Mouse (Mus musculus) mouse embryonic stem cell (cell line): ENCODE measurements at regions not wholly inside any gene's neighbourhood (a gene's known extent, or its start where the extent isn't known, plus 50 kb on each side); places are given as distances from the start of the nearest gene placed in this dataset.

Source experiments
- in situ Hi-C, 2 experiments: fragments of 300-500 bp; cut with MboI; formaldehyde crosslinking; loops; 1 replicate in 1 of 2; 3 replicates in 1 of 2; pipeline ENCODE4 v1.14.3; 2019 to 2020; ENCODE audit warnings: low sequenced_read_pairs in 2 of 2, low pct_unique_long_range_greater_than_20kb in 1 of 2, mixed read lengths in 1 of 2; ENCODE audit not compliant: unreplicated experiment in 1 of 2

DNA sequence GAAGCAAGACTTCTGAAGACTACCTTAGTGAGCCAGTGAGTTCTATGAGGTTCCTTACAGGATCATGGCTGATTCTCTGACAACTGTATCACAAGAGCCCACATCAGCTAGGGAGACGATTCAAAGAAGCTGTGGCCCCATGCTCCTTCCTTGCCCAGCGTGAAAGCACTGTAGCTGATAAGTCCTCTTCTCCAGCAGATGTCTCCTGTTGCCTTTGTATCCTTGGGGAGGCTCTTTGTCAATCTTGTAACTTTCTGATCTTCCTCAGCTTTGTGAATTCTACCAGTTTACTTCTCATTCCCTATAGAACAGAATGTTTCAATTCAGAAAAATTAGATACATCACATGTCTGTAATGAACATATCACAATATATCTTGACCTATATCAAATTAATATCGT lies 584.0 kb upstream of the Tbl1xr1 start:
- in situ Hi-C loops: no loop called here

DNA sequence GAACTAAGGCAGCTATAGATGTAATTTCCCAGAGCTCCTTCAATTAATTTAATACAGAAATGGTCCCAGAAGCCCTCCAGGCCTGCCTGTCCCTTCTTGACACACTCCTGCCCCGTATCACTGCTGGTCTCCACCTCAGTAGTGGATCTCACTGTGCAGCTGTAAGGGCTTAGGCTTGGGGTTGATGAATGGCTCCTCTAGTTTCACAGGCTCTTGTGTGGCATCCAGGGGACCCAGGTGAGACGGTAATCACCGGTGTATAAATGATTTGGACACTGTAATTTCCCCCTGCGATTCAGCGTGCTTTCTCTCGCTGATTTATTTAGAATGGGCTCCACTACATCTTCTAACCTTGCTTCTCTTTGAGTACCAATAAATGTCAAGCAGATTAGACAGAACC lies 583.1 kb upstream of the Tbl1xr1 start:
- in situ Hi-C loops: no loop called here

DNA sequence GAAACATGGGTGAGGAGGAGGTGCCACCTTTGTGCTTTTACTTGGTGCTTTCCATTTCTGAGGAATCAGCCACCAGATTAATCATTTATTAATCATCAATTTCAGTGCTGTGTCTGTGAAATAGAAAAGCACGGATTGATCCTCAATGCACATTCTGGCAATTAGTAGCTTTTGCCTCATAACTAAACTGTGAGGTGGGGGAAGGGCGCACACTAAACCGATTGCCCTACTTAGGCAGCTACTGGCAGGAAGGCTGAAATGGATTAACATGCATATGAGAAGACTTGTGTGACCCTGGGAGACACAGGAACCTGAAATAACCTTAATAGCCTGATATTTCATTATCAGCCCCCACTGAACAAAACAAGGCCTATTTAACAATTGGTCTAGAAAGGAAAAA lies 581.5 kb upstream of the Tbl1xr1 start:
- in situ Hi-C loops: no loop called here

DNA sequence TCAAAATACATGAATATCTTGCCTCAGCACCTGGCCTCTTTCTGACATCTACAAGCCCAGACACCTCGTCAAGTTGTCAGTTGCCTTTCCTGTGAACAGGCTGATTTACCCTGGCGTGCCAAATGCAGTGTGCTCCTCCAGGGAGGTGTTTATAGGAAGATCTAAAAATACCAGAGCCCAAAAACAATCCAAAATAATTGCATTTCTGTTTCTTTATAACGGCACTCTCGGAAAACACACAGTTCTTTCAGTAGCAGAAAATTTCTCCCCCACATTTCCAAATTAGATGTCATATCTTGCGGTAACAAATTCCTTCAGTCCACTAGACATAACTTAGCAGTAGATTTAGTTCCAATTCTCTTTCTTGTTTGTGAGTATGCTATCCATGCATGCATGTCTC lies 580.8 kb upstream of the Tbl1xr1 start:
- in situ Hi-C loops: no loop called here

DNA sequence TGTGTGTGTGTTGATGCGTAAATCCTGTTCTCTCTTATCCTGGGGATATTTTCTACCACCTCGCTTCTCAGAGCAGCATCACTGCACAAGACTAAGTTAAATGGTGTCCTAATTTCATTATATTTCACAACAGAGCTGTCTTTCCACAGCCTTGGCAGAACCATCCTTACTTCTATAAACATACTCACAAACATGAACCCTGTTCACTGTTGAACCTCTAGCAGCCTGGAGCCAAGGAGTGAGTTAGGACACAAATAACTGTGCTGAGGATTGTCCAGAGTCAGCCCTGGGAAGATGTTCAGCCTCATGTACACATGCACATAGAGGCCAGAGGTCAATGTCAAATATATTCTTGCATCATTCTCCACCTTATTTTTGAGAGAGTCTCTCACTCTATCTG lies 580.3 kb upstream of the Tbl1xr1 start:
- in situ Hi-C loops: no loop called here

DNA sequence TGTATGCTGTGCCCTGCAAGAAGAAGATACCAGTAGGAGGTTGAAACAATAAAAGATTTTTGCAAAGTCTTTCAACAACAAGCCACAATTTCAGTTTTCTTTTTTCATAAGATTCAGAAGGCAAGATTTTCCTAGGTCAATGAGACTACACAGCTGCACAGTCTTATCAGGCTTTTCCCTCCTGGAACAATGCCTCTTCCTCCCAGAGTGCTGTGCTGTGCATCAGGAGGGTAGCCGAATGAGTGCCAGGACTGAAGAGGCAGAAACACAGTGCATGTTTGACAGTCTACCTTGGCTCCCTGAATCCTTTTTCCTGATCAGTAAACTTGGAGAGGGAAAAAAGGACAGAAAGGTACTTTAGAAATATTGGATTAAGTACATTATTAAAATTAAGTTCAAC lies 579.4 kb upstream of the Tbl1xr1 start:
- in situ Hi-C loops: no loop called here

DNA sequence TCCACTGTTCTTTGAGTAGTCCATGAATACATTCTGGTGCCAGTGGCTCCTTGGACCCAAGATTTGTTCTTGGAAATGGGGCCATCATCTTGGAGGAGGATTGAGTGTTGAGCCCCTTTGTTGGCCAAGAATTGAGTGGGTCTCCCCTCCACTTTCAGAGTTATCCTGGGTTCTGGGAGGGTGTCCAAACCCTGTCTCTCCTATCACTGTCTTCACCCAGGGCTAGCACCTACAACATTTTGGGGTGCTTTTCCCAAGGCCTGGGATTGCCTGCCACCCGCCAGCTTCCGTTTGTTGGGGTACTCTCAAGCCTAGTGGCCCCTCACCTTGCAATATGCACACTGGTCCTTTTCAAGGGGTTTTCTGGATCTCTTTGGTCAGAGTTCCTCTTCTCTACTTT lies 568.8 kb upstream of the Tbl1xr1 start:
- in situ Hi-C loops: no loop called here

DNA sequence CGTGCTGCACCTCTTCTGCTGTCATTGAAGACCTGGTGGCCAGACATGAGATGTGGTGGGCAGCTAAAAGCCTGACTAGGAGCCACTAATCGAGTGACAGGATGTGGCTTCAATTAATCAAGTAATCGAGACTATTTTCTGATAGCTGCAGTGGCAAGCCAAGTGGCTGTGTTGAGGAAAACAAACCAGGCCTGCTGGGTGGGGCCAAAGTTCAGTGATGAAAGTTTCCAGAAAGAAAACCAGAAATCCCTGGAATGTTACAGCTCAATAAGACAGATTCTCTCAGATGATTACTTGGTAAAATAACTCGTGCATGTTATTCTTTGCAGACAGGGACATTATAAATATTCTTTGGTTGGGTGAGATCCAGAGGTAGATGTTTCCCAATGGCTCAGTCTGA lies 564.4 kb upstream of the Tbl1xr1 start:
- in situ Hi-C loops: no loop called here

DNA sequence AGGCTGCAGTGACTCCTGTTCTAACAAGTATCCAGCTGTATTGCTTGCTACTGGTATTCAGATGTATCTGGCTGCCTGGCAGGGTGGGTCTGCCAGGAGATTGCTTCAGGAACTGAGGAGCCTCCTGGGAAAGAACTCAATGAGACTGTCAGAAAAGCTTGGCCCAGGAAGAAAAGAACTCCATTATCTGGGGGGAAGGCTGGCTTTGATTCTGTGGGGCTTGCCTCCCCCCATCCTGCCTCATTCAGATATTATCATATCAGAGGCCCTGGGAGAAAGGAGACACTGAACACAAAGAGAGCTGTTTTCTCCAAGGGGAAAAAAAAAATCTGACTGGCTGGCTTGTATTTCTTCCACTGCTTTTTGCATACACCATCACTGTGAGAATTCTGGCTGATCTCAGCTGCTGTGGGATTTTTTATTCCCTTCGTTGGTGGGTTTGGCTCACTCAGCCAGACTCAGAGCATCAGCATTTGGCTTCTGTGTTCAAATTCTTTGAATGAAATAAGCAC lies 552.0 kb upstream of the Tbl1xr1 start:
- in situ Hi-C loops: no loop called here

DNA sequence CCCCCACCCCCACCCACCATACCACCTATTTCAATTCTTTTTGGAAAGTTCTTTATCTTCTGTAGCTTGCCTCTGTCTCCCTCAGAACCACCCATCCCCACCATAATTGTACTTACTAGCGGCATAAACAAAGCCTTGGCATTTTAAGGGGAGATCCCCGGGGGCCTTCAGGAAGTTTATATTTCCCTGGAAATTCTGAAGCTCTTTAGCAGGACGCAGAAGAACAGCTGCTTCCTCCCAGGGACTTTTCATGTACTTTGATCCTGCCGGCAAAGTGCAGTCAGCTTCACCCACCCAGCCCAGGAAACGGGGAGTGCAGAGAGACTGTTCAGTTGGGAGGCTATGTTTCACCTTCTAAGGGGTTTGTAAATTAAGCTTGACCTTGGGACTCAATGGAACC lies 545.6 kb upstream of the Tbl1xr1 start:
- in situ Hi-C loops: no loop called here

DNA sequence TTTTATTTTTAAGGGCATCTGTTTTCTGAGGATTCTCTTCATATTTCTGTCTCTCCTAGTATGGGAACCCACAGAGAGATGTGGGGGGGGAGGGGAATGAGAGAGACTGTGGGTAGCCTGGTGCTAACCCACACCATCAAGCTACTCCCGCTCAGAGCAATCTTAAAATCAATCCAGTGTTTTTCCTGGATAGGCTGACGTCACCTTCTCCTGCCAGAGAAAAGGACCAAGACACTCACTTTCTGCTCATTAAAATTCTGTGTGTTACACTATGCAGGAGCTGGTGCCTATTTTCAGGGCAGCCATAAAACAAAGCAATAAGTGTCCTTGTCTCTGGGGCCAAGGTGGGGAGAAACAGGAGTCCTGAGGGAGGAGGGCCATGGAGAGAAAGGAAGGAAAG lies 537.3 kb upstream of the Tbl1xr1 start:
- in situ Hi-C loops: no loop called here

DNA sequence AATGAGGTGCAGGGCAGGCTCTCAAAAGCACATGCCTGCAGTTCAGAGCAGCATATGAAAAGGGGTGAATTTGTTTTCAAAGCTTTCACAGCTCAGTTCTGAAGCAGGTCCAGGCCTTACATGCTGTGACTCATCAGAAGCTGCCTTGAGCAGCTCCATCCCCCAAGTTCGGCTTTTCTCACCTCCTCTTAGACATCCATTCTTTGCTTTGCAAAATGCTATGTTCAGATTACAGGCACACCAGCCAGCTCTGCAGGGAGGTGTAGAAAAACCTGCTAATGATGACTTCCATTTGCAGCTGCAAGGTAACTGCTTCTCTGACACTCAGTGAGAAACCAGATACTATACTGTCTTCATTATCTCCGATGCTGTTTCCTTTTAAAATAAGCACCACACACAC lies 532.0 kb upstream of the Tbl1xr1 start:
- in situ Hi-C loops: no loop called here

DNA sequence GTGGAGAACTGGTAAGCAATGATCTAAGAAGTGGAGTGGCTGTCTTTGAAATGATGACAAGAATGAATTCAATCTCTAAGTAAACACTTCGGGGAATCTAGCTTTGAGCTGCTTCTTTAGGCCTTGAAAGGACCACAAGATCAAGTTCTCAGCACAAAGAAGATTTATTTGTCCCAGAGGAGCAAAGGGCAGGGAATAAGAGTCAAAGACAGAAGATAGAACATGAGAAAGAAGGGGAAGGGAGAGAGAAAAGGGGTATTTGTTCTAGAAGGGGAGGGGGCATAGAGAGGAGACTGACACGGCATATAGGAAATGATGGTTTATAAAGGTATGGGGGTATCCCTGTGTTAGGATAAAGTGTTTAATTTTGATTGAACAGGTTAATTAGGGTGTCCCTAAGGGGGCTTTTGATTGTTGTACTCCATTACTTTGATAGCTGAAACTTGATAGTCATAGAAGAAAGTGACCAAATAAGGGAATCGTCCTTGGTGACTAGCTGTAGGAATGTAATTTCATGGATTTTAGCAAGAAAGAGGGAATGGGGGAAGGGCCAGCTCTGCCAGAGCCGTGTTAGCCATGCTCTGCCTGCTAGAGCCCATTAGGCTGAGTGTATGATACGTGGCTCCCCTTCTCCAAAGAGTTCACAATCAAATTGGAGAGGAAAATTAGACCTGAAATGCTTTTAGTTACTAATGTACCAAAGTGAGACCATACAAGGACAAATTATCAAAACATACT lies 531.1 kb upstream of the Tbl1xr1 start:
- in situ Hi-C loops: no loop called here

DNA sequence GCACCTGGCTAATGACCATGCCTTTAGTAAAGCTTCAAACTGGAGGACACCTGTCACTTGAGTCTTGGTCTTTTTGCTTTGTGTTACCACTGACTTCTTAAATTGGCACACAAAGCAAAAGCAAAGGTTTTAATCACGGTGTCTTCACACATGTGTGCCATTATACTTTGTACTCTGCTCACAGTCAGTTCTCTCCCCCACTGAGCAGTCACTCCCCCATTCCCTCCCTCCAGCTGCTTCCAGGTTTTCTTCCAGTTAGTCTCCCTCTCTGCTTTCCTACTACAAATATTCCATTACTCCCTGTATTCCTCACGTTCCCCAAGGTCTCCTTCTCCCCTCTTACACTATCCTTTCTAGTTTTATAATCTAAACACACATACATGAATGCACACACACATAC lies 530.0 kb upstream of the Tbl1xr1 start:
- in situ Hi-C loops: no loop called here

DNA sequence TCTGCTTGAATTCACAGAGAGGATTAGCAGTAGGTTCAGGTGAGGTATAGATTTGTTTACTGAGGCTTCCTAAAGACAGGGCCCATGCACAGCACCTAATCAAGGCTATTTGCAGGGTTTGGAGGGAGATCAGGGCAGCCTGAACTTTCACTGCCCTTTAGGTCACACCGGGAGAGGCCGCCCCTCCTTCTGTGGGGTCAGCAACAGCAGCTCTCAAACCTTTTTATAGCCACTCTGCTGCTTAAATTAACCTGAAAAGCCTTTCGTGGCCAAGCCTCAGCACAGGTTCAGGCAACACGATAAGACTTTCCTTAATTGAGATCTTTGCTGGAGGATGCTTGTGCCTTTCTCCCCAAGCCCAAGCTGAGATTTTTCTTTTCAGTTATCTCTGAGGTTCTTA lies 526.8 kb upstream of the Tbl1xr1 start:
- in situ Hi-C loops: no loop called here

DNA sequence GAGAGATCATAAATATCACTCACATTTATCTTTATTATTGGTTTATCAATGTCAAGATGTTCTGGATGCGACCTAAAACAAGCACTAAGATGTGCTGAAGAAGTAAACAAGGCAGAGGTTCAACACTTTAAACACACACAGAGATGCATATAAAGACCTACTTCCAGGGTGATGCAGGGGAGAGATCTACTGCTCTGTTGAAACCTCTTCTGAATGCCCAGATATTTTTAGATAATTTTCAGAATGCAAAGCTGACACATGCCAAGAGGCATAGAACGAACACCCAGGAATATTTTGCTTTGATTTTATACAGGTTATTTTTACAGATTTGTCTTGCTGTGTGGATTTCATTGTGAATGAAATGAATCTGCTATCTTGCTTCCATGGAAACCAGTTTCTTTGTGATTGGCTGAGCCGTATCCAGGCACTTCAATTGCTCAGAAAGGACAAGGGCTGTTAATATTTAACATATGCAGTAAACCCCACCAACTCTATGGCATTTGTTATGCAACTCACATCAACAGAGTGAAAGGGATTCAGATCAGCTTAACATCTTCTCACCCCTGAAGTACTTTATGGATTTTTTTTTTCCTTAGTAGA lies 523.2 kb upstream of the Tbl1xr1 start:
- in situ Hi-C loops: no loop called here

DNA sequence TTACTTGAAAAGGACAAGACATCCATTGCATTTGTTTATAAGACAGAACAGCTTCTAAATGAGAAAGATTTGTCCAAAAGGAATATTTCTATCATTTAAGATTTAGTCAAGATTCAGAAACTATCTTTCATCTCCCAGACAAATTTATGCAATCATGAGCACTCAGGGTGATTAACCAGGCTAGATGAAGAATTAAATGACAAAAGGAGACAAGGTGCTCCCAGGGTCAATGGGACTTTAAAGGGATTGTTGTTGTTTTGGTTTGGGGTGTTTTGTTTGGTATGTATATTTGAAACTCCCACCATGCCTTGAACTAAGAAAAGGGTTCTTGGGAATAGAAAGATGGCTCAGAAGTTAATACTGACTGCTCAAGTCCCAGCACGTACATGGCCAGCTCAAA lies 522.6 kb upstream of the Tbl1xr1 start:
- in situ Hi-C loops: no loop called here

DNA sequence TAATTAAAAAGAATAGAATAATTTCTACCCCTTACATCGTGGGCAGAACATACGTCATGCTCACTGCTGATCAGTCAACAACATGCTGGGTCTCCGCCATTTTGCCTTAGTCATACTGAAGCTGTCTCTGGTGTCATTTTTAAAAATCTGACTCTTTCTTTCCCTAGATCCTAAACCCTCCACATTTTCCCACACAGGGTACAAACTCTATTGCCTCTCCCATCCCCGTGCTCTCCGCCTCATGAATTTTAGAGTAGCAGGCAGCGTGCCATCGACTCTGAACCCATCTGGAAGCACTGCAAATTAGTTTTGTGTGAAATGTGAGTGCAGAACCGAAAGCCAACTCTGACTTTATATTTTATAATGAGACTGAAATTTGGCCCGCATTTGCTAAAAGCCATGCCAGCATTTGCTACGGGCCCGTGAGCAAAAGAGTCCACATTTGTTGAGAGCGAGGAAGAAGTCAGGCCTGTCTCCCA lies 518.5 kb upstream of the Tbl1xr1 start:
- in situ Hi-C loops: no loop called here

DNA sequence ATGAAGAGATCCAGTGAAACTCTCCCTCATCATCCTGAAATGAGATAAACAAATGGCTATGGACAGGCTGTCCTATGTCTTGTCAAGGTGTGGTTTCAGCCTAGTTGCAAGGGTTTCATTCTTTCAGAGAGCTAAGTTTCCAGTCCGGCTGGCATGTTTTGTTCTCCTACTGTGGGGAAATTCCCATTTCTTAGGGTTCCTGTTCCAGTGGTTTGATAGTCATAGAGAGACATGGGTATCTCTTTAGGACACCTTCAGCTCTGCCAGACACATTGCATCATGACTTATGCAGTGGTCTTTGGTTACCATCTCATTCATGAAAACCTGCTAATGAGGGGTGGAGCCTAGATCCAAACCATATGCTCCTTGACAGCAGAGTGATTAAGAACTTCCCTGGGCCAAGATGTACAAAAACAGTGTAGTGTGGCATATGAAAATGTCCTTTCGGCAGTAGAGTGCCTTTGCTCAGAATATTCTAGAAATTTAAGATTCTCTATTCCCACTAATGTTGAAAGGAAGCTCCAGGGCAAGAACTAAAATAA lies 513.6 kb upstream of the Tbl1xr1 start:
- in situ Hi-C loops: no loop called here

DNA sequence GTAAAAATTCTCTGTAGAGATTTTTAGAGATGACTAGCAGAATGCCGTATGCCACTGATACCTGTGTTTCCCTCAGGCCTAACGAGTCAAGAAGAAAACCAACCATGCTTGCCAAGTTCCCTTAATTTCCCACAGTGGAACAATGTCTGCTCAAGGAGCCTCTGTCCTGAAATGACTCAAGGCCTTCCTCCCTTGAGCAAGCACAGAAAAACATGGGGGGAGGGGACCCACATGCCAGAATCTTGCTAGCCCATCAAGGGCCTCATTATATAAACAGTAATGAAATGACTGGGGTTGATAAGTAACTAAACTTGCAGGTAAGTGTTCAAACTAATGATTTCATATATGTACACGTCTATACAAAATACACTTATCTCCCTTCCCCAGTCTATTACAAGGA lies 513.0 kb upstream of the Tbl1xr1 start:
- in situ Hi-C loops: no loop called here
